In genomic region chr16:84978589-84978988, GRCm38 (mm10) we compare ENCODE assay signal across 18 mouse cellular contexts.
"Had no signal": no experiment of that assay in that cellular context is flagged by ENCODE, and none has a peak within 500 bp of the region (broad histone marks: within the 10 kb centered on the region; RNA-seq: fewer than 3 reads in every experiment).

No protein-coding gene starts in this region.

- H3K9ac ChIP-seq: lung, embryonic 14.5 days; midbrain, embryonic 13.5 days; midbrain, embryonic 15.5 days; neural tube, embryonic 13.5 days; neural tube, embryonic 15.5 days had no signal

- H3K4me1 ChIP-seq: midbrain, embryonic 15.5 days; neural tube, embryonic 13.5 days; neural tube, embryonic 15.5 days had no signal

- H3K4me3 ChIP-seq: midbrain, embryonic 13.5 days; midbrain, embryonic 15.5 days; myocyte; neural tube, embryonic 13.5 days; neural tube, embryonic 15.5 days had no signal

- ATAC-seq: midbrain, embryonic 13.5 days; midbrain, embryonic 15.5 days had no signal

- H3K9me3 ChIP-seq: midbrain, embryonic 13.5 days; midbrain, embryonic 15.5 days; neural tube, embryonic 13.5 days; neural tube, embryonic 15.5 days had no signal

- H3K27ac ChIP-seq: midbrain, embryonic 13.5 days; midbrain, embryonic 15.5 days; neural tube, embryonic 13.5 days; neural tube, embryonic 15.5 days had no signal

- DNase-seq: lung, adult 18-20 months; lung, embryonic 14.5 days; lung, postnatal 10 days; lung, postnatal 4 days; retina, postnatal 1 day; right cerebral cortex, adult 18-20 months; right cerebral cortex, postnatal 25 days; right cerebral cortex, postnatal 4 days; spleen, adult 18-20 months; thymus, adult 18-20 months; thymus, postnatal 14 days; thymus, postnatal 36 days had no signal

- H3K27me3 ChIP-seq: midbrain, embryonic 13.5 days; midbrain, embryonic 15.5 days; neural tube, embryonic 13.5 days; neural tube, embryonic 15.5 days had no signal

- H3K4me2 ChIP-seq: lung, embryonic 14.5 days; midbrain, embryonic 11.5 days; midbrain, embryonic 13.5 days; midbrain, embryonic 15.5 days; neural tube, embryonic 13.5 days; neural tube, embryonic 15.5 days had no signal
